Mouse (Mus musculus) MEL (cell line): ENCODE measurements around the gene Nek8. TPM values are rescaled to one million over a fixed set of nuclear protein-coding genes. Genes with fewer than 3 reads are reported as not detected.

Experiments
- DNase-seq: peaks from one replicate; pipeline ENCODE4 v3.0.0; 2011; ENCODE audit warnings: low read depth, low spot score
- H3K27ac ChIP-seq: 2 replicates; pipeline ENCODE4 v1.5.1; 2012; ENCODE audit warnings: low read depth, mild to moderate bottlenecking, control low read depth, low read length, moderate library complexity; ENCODE audit not compliant: control insufficient read depth
- H3K27me3 ChIP-seq, 2 experiments: fragments of 150-350 bp in 1 of 2; sonication (generic) in 1 of 2; 2 replicates each; pipeline ENCODE4 v1.6.1; 2012; ENCODE audit warnings: low read length in 2 of 2, mild to moderate bottlenecking in 2 of 2, improper control_type of control experiment in 1 of 2, moderate library complexity in 1 of 2; ENCODE audit not compliant: insufficient read depth in 2 of 2, control insufficient read depth in 1 of 2
- H3K36me3 ChIP-seq, 2 experiments: 2 replicates each; pipeline ENCODE4 v1.6.1; 2012 to 2014; ENCODE audit warnings: low read length in 2 of 2, improper control_type of control experiment in 1 of 2, inconsistent platforms in 1 of 2, mild to moderate bottlenecking in 1 of 2; ENCODE audit not compliant: insufficient read depth in 2 of 2, control insufficient read depth in 1 of 2
- H3K4me1 ChIP-seq, 2 experiments: fragments of 150-350 bp in 1 of 2; sonication (generic) in 1 of 2; 2 replicates each; pipeline ENCODE4 v1.6.1; 2012; ENCODE audit warnings: low read length in 2 of 2, improper control_type of control experiment in 1 of 2, mild to moderate bottlenecking in 1 of 2; ENCODE audit not compliant: insufficient read depth in 2 of 2, control insufficient read depth in 1 of 2
- H3K4me3 ChIP-seq, 2 experiments: fragments of 150-350 bp in 1 of 2; sonication (generic) in 1 of 2; 2 replicates each; pipeline ENCODE4 v1.5.1; 2012; ENCODE audit warnings: low read depth in 2 of 2, low read length in 2 of 2, mild to moderate bottlenecking in 2 of 2, moderate library complexity in 2 of 2, control low read depth in 1 of 2, improper control_type of control experiment in 1 of 2; ENCODE audit not compliant: control insufficient read depth in 1 of 2, insufficient read depth in 1 of 2
- H3K79me2 ChIP-seq: 2 replicates; pipeline ENCODE4 v1.6.1; 2012; ENCODE audit warnings: mild to moderate bottlenecking, low read length, moderate library complexity; ENCODE audit not compliant: control insufficient read depth, poor library complexity, insufficient read depth
- H3K9ac ChIP-seq: 2 replicates; pipeline ENCODE4 v1.6.1; 2012; ENCODE audit warnings: low read depth, mild to moderate bottlenecking, control low read depth, low read length, moderate library complexity; ENCODE audit not compliant: control insufficient read depth, poor library complexity, severe bottlenecking
- H3K9me3 ChIP-seq: fragments of 150-350 bp; sonication (generic); replicated peaks from 2 replicates; pipeline ENCODE4 v1.6.1; 2012; ENCODE audit warnings: mild to moderate bottlenecking, low read length, improper control_type of control experiment, moderate library complexity; ENCODE audit not compliant: insufficient read depth
- BHLHE40 ChIP-seq: IDR thresholded peaks from 2 replicates; pipeline ENCODE4 v1.6.1; 2012; ENCODE audit warnings: low read depth, mild to moderate bottlenecking, inconsistent platforms, low read length, improper control_type of control experiment, borderline replicate concordance
- CHD1 ChIP-seq: IDR thresholded peaks from 2 replicates; pipeline ENCODE4 v1.6.1; 2012; ENCODE audit warnings: low read depth, mild to moderate bottlenecking, inconsistent platforms, low read length, improper control_type of control experiment
- CHD2 ChIP-seq: IDR thresholded peaks from 2 replicates; pipeline ENCODE4 v1.6.1; 2011; ENCODE audit warnings: low read length, improper control_type of control experiment
- CTCF ChIP-seq, 3 experiments: IDR thresholded peaks in 2 of 3; conservative IDR thresholded peaks in 1 of 3; 2 replicates each; pipeline ENCODE4 v1.5.1; 2011 to 2012; ENCODE audit warnings: low read length in 3 of 3, low read depth in 2 of 3, mild to moderate bottlenecking in 2 of 3, improper control_type of control experiment in 1 of 3, inconsistent platforms in 1 of 3, mixed read lengths in 1 of 3, moderate library complexity in 1 of 3; ENCODE audit not compliant: control insufficient read depth in 1 of 3, insufficient read depth in 1 of 3, poor library complexity in 1 of 3, severe bottlenecking in 1 of 3
- E2F4 ChIP-seq: IDR thresholded peaks from 2 replicates; pipeline ENCODE4 v1.6.1; 2011; ENCODE audit warnings: low read depth, low read length, improper control_type of control experiment, borderline replicate concordance
- ELF1 ChIP-seq: IDR thresholded peaks from 2 replicates; pipeline ENCODE4 v1.6.1; 2014; ENCODE audit warnings: low read depth, mild to moderate bottlenecking, inconsistent platforms, low read length, improper control_type of control experiment, moderate library complexity
- ETS1 ChIP-seq: IDR thresholded peaks from 2 replicates; pipeline ENCODE4 v1.6.1; 2012; ENCODE audit warnings: low read depth, mild to moderate bottlenecking, inconsistent platforms, low read length, improper control_type of control experiment, moderate library complexity
- GABPA ChIP-seq: IDR thresholded peaks from 2 replicates; pipeline ENCODE4 v1.6.1; 2012; ENCODE audit warnings: low read depth, mild to moderate bottlenecking, inconsistent platforms, low read length, improper control_type of control experiment, moderate library complexity
- JUND ChIP-seq: IDR thresholded peaks from 2 replicates; pipeline ENCODE4 v1.6.1; 2011; ENCODE audit warnings: low read depth, mild to moderate bottlenecking, improper control_type of control experiment, low read length
- KAT2A ChIP-seq: conservative IDR thresholded peaks from 2 replicates; pipeline ENCODE4 v1.6.1; 2012; ENCODE audit warnings: low read depth, low read length, improper control_type of control experiment, inconsistent platforms
- MAFK ChIP-seq: IDR thresholded peaks from 2 replicates; pipeline ENCODE4 v1.6.1; 2011; ENCODE audit warnings: low read depth, mild to moderate bottlenecking, low read length, improper control_type of control experiment, borderline replicate concordance
- MAX ChIP-seq: IDR thresholded peaks from 2 replicates; pipeline ENCODE4 v1.6.1; 2011; ENCODE audit warnings: low read length, improper control_type of control experiment
- MAZ ChIP-seq: IDR thresholded peaks from 2 replicates; pipeline ENCODE4 v1.6.1; 2012; ENCODE audit warnings: low read depth, mild to moderate bottlenecking, inconsistent platforms, low read length, improper control_type of control experiment
- MEF2A ChIP-seq: IDR thresholded peaks from 2 replicates; pipeline ENCODE4 v1.6.1; 2014; ENCODE audit warnings: low read depth, mild to moderate bottlenecking, inconsistent platforms, low read length, improper control_type of control experiment; ENCODE audit not compliant: poor library complexity, insufficient replicate concordance, severe bottlenecking; ENCODE audit errors: extremely low read depth
- MXI1 ChIP-seq: IDR thresholded peaks from 2 replicates; pipeline ENCODE4 v1.6.1; 2011; ENCODE audit warnings: mild to moderate bottlenecking, low read depth, low read length, improper control_type of control experiment
- MYC ChIP-seq: IDR thresholded peaks from 2 replicates; pipeline ENCODE4 v1.6.1; 2011; ENCODE audit warnings: low read depth, mild to moderate bottlenecking, low read length, improper control_type of control experiment, moderate library complexity
- NRF1 ChIP-seq: IDR thresholded peaks from 2 replicates; pipeline ENCODE4 v1.6.1; 2014; ENCODE audit warnings: low read depth, mild to moderate bottlenecking, inconsistent platforms, low read length, improper control_type of control experiment, moderate library complexity; ENCODE audit not compliant: poor library complexity, insufficient read depth, severe bottlenecking
- POLR2A ChIP-seq, 2 experiments: IDR thresholded peaks; 2 replicates each; pipeline ENCODE4 v1.6.1; 2011 to 2012; ENCODE audit warnings: low read length in 2 of 2, mild to moderate bottlenecking in 2 of 2, control low read depth in 1 of 2, improper control_type of control experiment in 1 of 2, low read depth in 1 of 2, moderate library complexity in 1 of 2; ENCODE audit not compliant: control insufficient read depth in 1 of 2, insufficient read depth in 1 of 2, poor library complexity in 1 of 2
- POLR2AphosphoS2 ChIP-seq: IDR thresholded peaks from 2 replicates; pipeline ENCODE4 v1.6.1; 2011; ENCODE audit warnings: low read length, improper control_type of control experiment
- POLR2AphosphoS5 ChIP-seq: IDR thresholded peaks from 2 replicates; pipeline ENCODE4 v1.6.1; 2012; ENCODE audit warnings: low read depth, borderline replicate concordance, mild to moderate bottlenecking, inconsistent platforms, low read length, moderate library complexity, mixed read lengths
- RAD21 ChIP-seq: IDR thresholded peaks from 2 replicates; pipeline ENCODE4 v1.6.1; 2011; ENCODE audit warnings: mild to moderate bottlenecking, low read depth, low read length, improper control_type of control experiment
- RCOR1 ChIP-seq: IDR thresholded peaks from 2 replicates; pipeline ENCODE4 v1.6.1; 2012; ENCODE audit warnings: low read depth, mild to moderate bottlenecking, inconsistent platforms, low read length, improper control_type of control experiment
- SIN3A ChIP-seq: IDR thresholded peaks from 2 replicates; pipeline ENCODE4 v1.6.1; 2012; ENCODE audit warnings: low read length, improper control_type of control experiment, inconsistent platforms
- SMC3 ChIP-seq: IDR thresholded peaks from 2 replicates; pipeline ENCODE4 v1.6.1; 2011; ENCODE audit warnings: low read depth, low read length, improper control_type of control experiment
- TAL1 ChIP-seq: IDR thresholded peaks from 2 replicates; pipeline ENCODE4 v1.6.1; 2012; ENCODE audit warnings: mild to moderate bottlenecking, inconsistent platforms, low read length, moderate library complexity, mixed read lengths
- TBP ChIP-seq: IDR thresholded peaks from 2 replicates; pipeline ENCODE4 v1.8.0; 2011; ENCODE audit warnings: low read depth, low read length, improper control_type of control experiment
- TCF12 ChIP-seq: IDR thresholded peaks from 2 replicates; pipeline ENCODE4 v1.6.1; 2014; ENCODE audit warnings: low read depth, mild to moderate bottlenecking, inconsistent platforms, low read length, improper control_type of control experiment, moderate library complexity
- UBTF ChIP-seq: IDR thresholded peaks from 2 replicates; pipeline ENCODE4 v1.6.1; 2012; ENCODE audit warnings: low read depth, mild to moderate bottlenecking, inconsistent platforms, low read length, improper control_type of control experiment, moderate library complexity, borderline replicate concordance; ENCODE audit not compliant: insufficient read depth
- USF1 ChIP-seq: IDR thresholded peaks from 2 replicates; pipeline ENCODE4 v1.6.1; 2014; ENCODE audit warnings: low read depth, mild to moderate bottlenecking, inconsistent platforms, low read length, improper control_type of control experiment, moderate library complexity
- USF2 ChIP-seq, 2 experiments: IDR thresholded peaks; 2 replicates each; pipeline ENCODE4 v1.6.1; 2011 to 2012; ENCODE audit warnings: improper control_type of control experiment in 2 of 2, low read length in 2 of 2, borderline replicate concordance in 1 of 2, inconsistent platforms in 1 of 2, low read depth in 1 of 2, mild to moderate bottlenecking in 1 of 2; ENCODE audit not compliant: insufficient read depth in 1 of 2
- ZC3H11A ChIP-seq: IDR thresholded peaks from 2 replicates; pipeline ENCODE4 v1.6.1; 2012; ENCODE audit warnings: low read depth, mild to moderate bottlenecking, inconsistent platforms, low read length, improper control_type of control experiment
- ZKSCAN1 ChIP-seq: IDR thresholded peaks from 2 replicates; pipeline ENCODE4 v1.6.1; 2012; ENCODE audit warnings: low read depth, mild to moderate bottlenecking, inconsistent platforms, low read length, improper control_type of control experiment, moderate library complexity
- ZMIZ1 ChIP-seq: IDR thresholded peaks from 2 replicates; pipeline ENCODE4 v1.6.1; 2012; ENCODE audit warnings: low read depth, mild to moderate bottlenecking, inconsistent platforms, low read length, improper control_type of control experiment, moderate library complexity
- ZNF384 ChIP-seq: IDR thresholded peaks from 2 replicates; pipeline ENCODE4 v1.6.1; 2012; ENCODE audit warnings: low read depth, mild to moderate bottlenecking, inconsistent platforms, low read length, improper control_type of control experiment
- polyA plus RNA-seq, 2 experiments: library from polyadenylated mRNA; stranded (reverse) in 1 of 2; unstranded in 1 of 2; fragments of >175 nt in 1 of 2; fragments of >200 nt in 1 of 2; gene quantifications; 2 replicates each; pipeline versions ENCODE4 v1.2.1 to v1.2.4; 2012; ENCODE audit warnings: low replicate concordance in 2 of 2, low read depth in 1 of 2; ENCODE audit not compliant: insufficient read length in 2 of 2, insufficient read depth in 1 of 2, missing spikeins in 1 of 2
- total RNA-seq: library from RNA; depleted of rRNA; stranded (reverse); fragments of 300-350 nt; gene quantifications from 2 replicates; pipeline ENCODE4 v1.2.3, GENCODE M21; 2012

Nek8 gene
- total and polyA plus RNA-seq, 3 experiments: 7.5 to 10.1 TPM; not detected in 1

DNA sequence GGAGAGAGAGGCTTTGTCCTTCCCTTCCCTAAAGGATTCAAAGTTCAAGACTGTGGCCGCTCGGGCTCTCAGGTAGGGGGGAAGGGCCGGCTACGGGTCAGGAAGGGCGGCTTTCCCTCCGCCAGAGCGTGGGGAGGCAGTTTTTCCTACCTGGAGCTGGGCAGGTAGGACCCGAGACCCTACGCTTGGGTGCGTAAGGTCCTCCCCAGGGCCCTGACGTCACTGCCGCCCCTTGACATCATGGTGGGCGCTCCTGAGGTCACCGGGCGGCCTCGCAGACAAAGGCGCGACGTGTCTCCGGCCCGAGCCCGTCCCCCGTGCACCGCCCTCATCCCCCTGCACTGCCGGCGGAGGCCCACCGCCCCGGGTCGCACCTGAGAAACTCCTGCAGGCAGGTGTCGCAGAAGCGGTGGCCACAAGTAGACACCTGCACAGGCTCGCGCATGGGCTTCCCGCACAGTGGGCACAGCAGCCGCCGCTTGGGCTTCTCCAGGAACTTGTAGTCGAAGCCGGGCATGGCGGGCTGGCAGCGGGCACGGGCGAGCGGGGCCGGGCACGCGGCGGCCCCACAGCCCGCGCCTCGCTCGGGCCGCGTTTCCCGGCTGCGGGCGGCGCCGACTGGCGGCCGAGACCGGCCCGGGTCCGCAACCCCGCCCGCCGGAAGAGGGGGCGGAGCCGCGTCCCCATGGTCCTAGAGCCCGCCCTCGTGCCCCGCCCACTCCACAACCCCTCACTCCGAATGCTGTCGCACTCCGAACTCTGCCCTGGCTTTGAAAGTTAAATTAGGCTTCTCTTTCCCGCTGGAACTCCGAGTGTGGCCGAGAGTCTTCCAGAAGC lies 11.3 kb downstream of the Nek8 start, which contains the start of gene Traf4:
TSS of gene Traf4 (minus strand) at position 666 of the 837 bp plus-strand sequence.
- peak; percentile 89 for DNase-seq
- peak within 1 kb of the TSS; percentile 87 to 92 for H3K4me3 ChIP-seq
- peak within 1 kb of the TSS; percentile 89 for H3K9ac ChIP-seq
- H3K4me1 ChIP-seq: peaks cover 20 to 37% of the 10 kb centered on the region in 2 experiments
- H3K27ac ChIP-seq: peak within 1 kb of the TSS; percentile 65
- H3K36me3 ChIP-seq: peaks cover 0 to 23% of the 10 kb centered on the region in 2 experiments; a peak in 2 of 4 replicates
- no peaks in the 10 kb centered on the region for H3K9me3 ChIP-seq
- no peaks in the 10 kb centered on the region for H3K27me3 ChIP-seq
- peaks cover 13% of the 10 kb centered on the region for H3K79me2 ChIP-seq
- TF ChIP-seq TAL1 (no peak), ZC3H11A (0 out of 2 replicates have a peak, but pooled peaks have one; percentile 7), MAFK (no peak), ELF1 (peak; percentile 44; the same call in 1 of the 2 replicates), SMC3 (peak; percentile 26; the same call in 1 of the 2 replicates), GABPA (peak; percentile 50; the same call in 1 of the 2 replicates), POLR2AphosphoS2 (peak; percentile 82), MYC (0 out of 2 replicates have a peak, but pooled peaks have one; percentile 25), ETS1 (no peak), TBP (no peak), ZKSCAN1 (no peak), MEF2A (no peak), MAX (no peak; the same call in none of the 2 replicates), KAT2A (no peak), MAZ (0 out of 2 replicates have a peak, but pooled peaks have one; percentile 72), BHLHE40 (no peak), POLR2A (IDR thresholded peaks at IDR 0.05; ENCODE audit: control insufficient read depth in 1 of 2, insufficient read depth in 1 of 2, low read depth in 1 of 2, low read length in 2 of 2, poor library complexity in 1 of 2) (peak; percentile 76 to 95), UBTF (0 out of 2 replicates have a peak, but pooled peaks have one; percentile 71), CHD2 (no peak), USF1 (peak; percentile 58), SIN3A (peak; percentile 47), E2F4 (no peak), USF2 (IDR thresholded peaks at IDR 0.05; ENCODE audit: borderline replicate concordance in 1 of 2, insufficient read depth in 1 of 2, low read depth in 1 of 2, low read length in 2 of 2) (no peak), TCF12 (peak; percentile 49), RAD21 (no peak; the same call in 1 of the 2 replicates), MXI1 (peak; percentile 80; the same call in 1 of the 2 replicates), POLR2AphosphoS5 (no peak), CTCF (IDR thresholded peaks at IDR 0.05 in 2 of 3, conservative IDR thresholded peaks at IDR 0.05 in 1 of 3; ENCODE audit: control insufficient read depth in 1 of 3, insufficient read depth in 1 of 3, low read depth in 2 of 3, low read length in 3 of 3, poor library complexity in 1 of 3, severe bottlenecking in 1 of 3) (peak in 2 of 3 experiments; percentile 34 to 65; a peak in 3 of 6 replicates), JUND (no peak), RCOR1 (no peak), NRF1 (no peak; the same call in 1 of the 2 replicates), ZMIZ1 (peak; percentile 83), ZNF384 (no peak), CHD1 (0 out of 2 replicates have a peak, but pooled peaks have one; percentile 54)
